Mouse (Mus musculus): ENCODE measurements around the gene Lrrc27. TPM values are rescaled to one million over a fixed set of nuclear protein-coding genes. Genes with fewer than 3 reads are reported as not detected.

Lrrc27 gene
- total and polyA plus RNA-seq, 3 experiments: 0.21 TPM; not detected in 2

GRCm38 (mm10) chr7:139282037-139282436 is 69.2 kb downstream of the Lrrc27 start:
- Histone ChIP-seq H3K79me2 (replicated peaks; ENCODE audit: control insufficient read depth, extremely low read depth, insufficient read depth, poor library complexity, severe bottlenecking) (no peaks in the 10 kb centered on the region), H3K36me3 (replicated peaks in 1 of 2; ENCODE audit: control insufficient read depth in 1 of 2, insufficient read depth in 1 of 2, low read length in 1 of 2) (no peaks in the 10 kb centered on the region), H3K4me3 (replicated peaks in 1 of 3; ENCODE audit: low read depth in 2 of 3, low read length in 2 of 3, poor library complexity in 1 of 3) (no peak overlapping the region), H3K9ac (ENCODE audit: insufficient read depth, low read depth) (no peak overlapping the region), H3K27me3 (replicated peaks) (peaks cover 77% of the 10 kb centered on the region), H3K27ac (ENCODE audit: insufficient read depth, low read depth) (no peak overlapping the region), H3K4me2 (ENCODE audit: insufficient read depth, low read depth, poor library complexity, severe bottlenecking) (no peak overlapping the region), H3K9me3 (replicated peaks; ENCODE audit: low read length) (no peaks in the 10 kb centered on the region), H3K4me1 (ENCODE audit: control insufficient read depth in 1 of 2, insufficient read depth in 2 of 2) (no peaks in the 10 kb centered on the region)
- TF ChIP-seq BHLHE40 (IDR thresholded peaks at IDR 0.05; ENCODE audit: low read depth, low read length) (no peak), POLR2AphosphoS2 (IDR thresholded peaks at IDR 0.05; ENCODE audit: low read depth, low read length) (no peak), USF2 (conservative IDR thresholded peaks at IDR 0.05; ENCODE audit: low read depth, low read length) (no peak), RAD21 (IDR thresholded peaks at IDR 0.05; ENCODE audit: low read depth, low read length) (no peak), MAZ (IDR thresholded peaks at IDR 0.05; ENCODE audit: low read depth, low read length) (no peak), ZMIZ1 (IDR thresholded peaks at IDR 0.05; ENCODE audit: low read depth, low read length) (no peak), MYC (IDR thresholded peaks at IDR 0.05; ENCODE audit: low read depth, low read length) (no peak), MXI1 (IDR thresholded peaks at IDR 0.05; ENCODE audit: low read depth, low read length) (no peak), MAFK (IDR thresholded peaks at IDR 0.05; ENCODE audit: insufficient replicate concordance, low read length) (no peak), ZKSCAN1 (IDR thresholded peaks at IDR 0.05; ENCODE audit: borderline replicate concordance, low read depth, low read length) (no peak), MAX (IDR thresholded peaks at IDR 0.05; ENCODE audit: low read length) (no peak), SIN3A (IDR thresholded peaks at IDR 0.05; ENCODE audit: low read length) (no peak), CHD2 (IDR thresholded peaks at IDR 0.05; ENCODE audit: low read length) (no peak)
- in situ Hi-C loops (cut with MboI; ENCODE audit: low pct_ligation_motif_present, low pct_unique_long_range_greater_than_20kb, low sequenced_read_pairs): no loop called here
- dilution Hi-C loops (cut with MboI; ENCODE audit: extremely low pct_ligation_motif_present, extremely low pct_unique_long_range_greater_than_20kb, low sequenced_read_pairs): no loop called here
- no peak for DNase-seq (ENCODE audit: extremely low read depth)

GRCm38 (mm10) chr7:139285295-139285943 is 72.6 kb downstream of the Lrrc27 start:
- no peak overlapping the region for H3K4me2 ChIP-seq (ENCODE audit: insufficient read depth, low read depth, poor library complexity, severe bottlenecking)
- peaks cover 79% of the 10 kb centered on the region for H3K27me3 ChIP-seq (replicated peaks)
- TF ChIP-seq EP300 (IDR thresholded peaks at IDR 0.05; ENCODE audit: low read length) (no peak), JUN (IDR thresholded peaks at IDR 0.05; ENCODE audit: insufficient read depth, low read depth, low read length) (no peak), MAFK (IDR thresholded peaks at IDR 0.05; ENCODE audit: insufficient replicate concordance, low read length) (no peak), RCOR1 (conservative IDR thresholded peaks at IDR 0.05; ENCODE audit: low read depth, low read length) (no peak), PAX5 (IDR thresholded peaks at IDR 0.05; ENCODE audit: low read length) (no peak), MEF2A (IDR thresholded peaks at IDR 0.05; ENCODE audit: borderline replicate concordance, low read depth, low read length) (no peak), ZNF384 (IDR thresholded peaks at IDR 0.05; ENCODE audit: low read depth, low read length) (no peak), POLR2A (IDR thresholded peaks at IDR 0.05; ENCODE audit: low read depth, low read length) (no peak), USF1 (IDR thresholded peaks at IDR 0.05; ENCODE audit: low read depth, low read length) (no peak)
- H3K36me3 ChIP-seq (replicated peaks in 1 of 2; ENCODE audit: control insufficient read depth in 1 of 2, insufficient read depth in 1 of 2, low read length in 1 of 2): no peaks in the 10 kb centered on the region
- no peaks in the 10 kb centered on the region for H3K4me1 ChIP-seq (ENCODE audit: control insufficient read depth in 1 of 2, insufficient read depth in 2 of 2)
- no peaks in the 10 kb centered on the region for H3K79me2 ChIP-seq (replicated peaks; ENCODE audit: control insufficient read depth, extremely low read depth, insufficient read depth, poor library complexity, severe bottlenecking)
- dilution Hi-C loops (cut with MboI; ENCODE audit: extremely low pct_ligation_motif_present, extremely low pct_unique_long_range_greater_than_20kb, low sequenced_read_pairs): no loop called here
- H3K27ac ChIP-seq (ENCODE audit: insufficient read depth, low read depth): no peak overlapping the region
- H3K4me3 ChIP-seq (replicated peaks in 1 of 3; ENCODE audit: low read depth in 2 of 3, low read length in 2 of 3, poor library complexity in 1 of 3): no peak overlapping the region
- DNase-seq (ENCODE audit: extremely low read depth): no peak
- no peak overlapping the region for H3K9ac ChIP-seq (ENCODE audit: insufficient read depth, low read depth)
- in situ Hi-C loops (cut with MboI; ENCODE audit: low pct_ligation_motif_present, low pct_unique_long_range_greater_than_20kb, low sequenced_read_pairs): no loop called here
- no peaks in the 10 kb centered on the region for H3K9me3 ChIP-seq (replicated peaks; ENCODE audit: low read length)

Measured in CH12.LX (cell line).